Mouse (Mus musculus) MEL (cell line): ENCODE results near the gene Pard3. TPM values are rescaled to one million over a fixed set of nuclear protein-coding genes. Genes with fewer than 3 reads are reported as not detected.

Experiments
- DNase-seq: peaks from one replicate; pipeline ENCODE4 v3.0.0; 2011; ENCODE audit warnings: low read depth, low spot score
- H3K27ac ChIP-seq: 2 replicates; pipeline ENCODE4 v1.5.1; 2012; ENCODE audit warnings: low read depth, mild to moderate bottlenecking, control low read depth, low read length, moderate library complexity; ENCODE audit not compliant: control insufficient read depth
- H3K27me3 ChIP-seq, 2 experiments: fragments of 150-350 bp in 1 of 2; sonication (generic) in 1 of 2; 2 replicates each; pipeline ENCODE4 v1.6.1; 2012; ENCODE audit warnings: low read length in 2 of 2, mild to moderate bottlenecking in 2 of 2, improper control_type of control experiment in 1 of 2, moderate library complexity in 1 of 2; ENCODE audit not compliant: insufficient read depth in 2 of 2, control insufficient read depth in 1 of 2
- H3K36me3 ChIP-seq, 2 experiments: 2 replicates each; pipeline ENCODE4 v1.6.1; 2012 to 2014; ENCODE audit warnings: low read length in 2 of 2, improper control_type of control experiment in 1 of 2, inconsistent platforms in 1 of 2, mild to moderate bottlenecking in 1 of 2; ENCODE audit not compliant: insufficient read depth in 2 of 2, control insufficient read depth in 1 of 2
- H3K4me1 ChIP-seq, 2 experiments: fragments of 150-350 bp in 1 of 2; sonication (generic) in 1 of 2; 2 replicates each; pipeline ENCODE4 v1.6.1; 2012; ENCODE audit warnings: low read length in 2 of 2, improper control_type of control experiment in 1 of 2, mild to moderate bottlenecking in 1 of 2; ENCODE audit not compliant: insufficient read depth in 2 of 2, control insufficient read depth in 1 of 2
- H3K4me3 ChIP-seq, 2 experiments: fragments of 150-350 bp in 1 of 2; sonication (generic) in 1 of 2; 2 replicates each; pipeline ENCODE4 v1.5.1; 2012; ENCODE audit warnings: low read depth in 2 of 2, low read length in 2 of 2, mild to moderate bottlenecking in 2 of 2, moderate library complexity in 2 of 2, control low read depth in 1 of 2, improper control_type of control experiment in 1 of 2; ENCODE audit not compliant: control insufficient read depth in 1 of 2, insufficient read depth in 1 of 2
- H3K79me2 ChIP-seq: 2 replicates; pipeline ENCODE4 v1.6.1; 2012; ENCODE audit warnings: mild to moderate bottlenecking, low read length, moderate library complexity; ENCODE audit not compliant: control insufficient read depth, poor library complexity, insufficient read depth
- H3K9ac ChIP-seq: 2 replicates; pipeline ENCODE4 v1.6.1; 2012; ENCODE audit warnings: low read depth, mild to moderate bottlenecking, control low read depth, low read length, moderate library complexity; ENCODE audit not compliant: control insufficient read depth, poor library complexity, severe bottlenecking
- H3K9me3 ChIP-seq: fragments of 150-350 bp; sonication (generic); replicated peaks from 2 replicates; pipeline ENCODE4 v1.6.1; 2012; ENCODE audit warnings: mild to moderate bottlenecking, low read length, improper control_type of control experiment, moderate library complexity; ENCODE audit not compliant: insufficient read depth
- BHLHE40 ChIP-seq: IDR thresholded peaks from 2 replicates; pipeline ENCODE4 v1.6.1; 2012; ENCODE audit warnings: low read depth, mild to moderate bottlenecking, inconsistent platforms, low read length, improper control_type of control experiment, borderline replicate concordance
- CHD2 ChIP-seq: IDR thresholded peaks from 2 replicates; pipeline ENCODE4 v1.6.1; 2011; ENCODE audit warnings: low read length, improper control_type of control experiment
- CTCF ChIP-seq, 3 experiments: IDR thresholded peaks in 2 of 3; conservative IDR thresholded peaks in 1 of 3; 2 replicates each; pipeline ENCODE4 v1.5.1; 2011 to 2012; ENCODE audit warnings: low read length in 3 of 3, low read depth in 2 of 3, mild to moderate bottlenecking in 2 of 3, improper control_type of control experiment in 1 of 3, inconsistent platforms in 1 of 3, mixed read lengths in 1 of 3, moderate library complexity in 1 of 3; ENCODE audit not compliant: control insufficient read depth in 1 of 3, insufficient read depth in 1 of 3, poor library complexity in 1 of 3, severe bottlenecking in 1 of 3
- E2F4 ChIP-seq: IDR thresholded peaks from 2 replicates; pipeline ENCODE4 v1.6.1; 2011; ENCODE audit warnings: low read depth, low read length, improper control_type of control experiment, borderline replicate concordance
- ELF1 ChIP-seq: IDR thresholded peaks from 2 replicates; pipeline ENCODE4 v1.6.1; 2014; ENCODE audit warnings: low read depth, mild to moderate bottlenecking, inconsistent platforms, low read length, improper control_type of control experiment, moderate library complexity
- ETS1 ChIP-seq: IDR thresholded peaks from 2 replicates; pipeline ENCODE4 v1.6.1; 2012; ENCODE audit warnings: low read depth, mild to moderate bottlenecking, inconsistent platforms, low read length, improper control_type of control experiment, moderate library complexity
- GABPA ChIP-seq: IDR thresholded peaks from 2 replicates; pipeline ENCODE4 v1.6.1; 2012; ENCODE audit warnings: low read depth, mild to moderate bottlenecking, inconsistent platforms, low read length, improper control_type of control experiment, moderate library complexity
- HCFC1 ChIP-seq: IDR thresholded peaks from 2 replicates; pipeline ENCODE4 v1.6.1; 2012; ENCODE audit warnings: low read depth, mild to moderate bottlenecking, inconsistent platforms, low read length, improper control_type of control experiment, moderate library complexity
- JUND ChIP-seq: IDR thresholded peaks from 2 replicates; pipeline ENCODE4 v1.6.1; 2011; ENCODE audit warnings: low read depth, mild to moderate bottlenecking, improper control_type of control experiment, low read length
- MAFK ChIP-seq: IDR thresholded peaks from 2 replicates; pipeline ENCODE4 v1.6.1; 2011; ENCODE audit warnings: low read depth, mild to moderate bottlenecking, low read length, improper control_type of control experiment, borderline replicate concordance
- MEF2A ChIP-seq: IDR thresholded peaks from 2 replicates; pipeline ENCODE4 v1.6.1; 2014; ENCODE audit warnings: low read depth, mild to moderate bottlenecking, inconsistent platforms, low read length, improper control_type of control experiment; ENCODE audit not compliant: poor library complexity, insufficient replicate concordance, severe bottlenecking; ENCODE audit errors: extremely low read depth
- MYB ChIP-seq: IDR thresholded peaks from 2 replicates; pipeline ENCODE4 v1.6.1; 2011; ENCODE audit warnings: mild to moderate bottlenecking, low read depth, low read length, improper control_type of control experiment
- NELFE ChIP-seq: IDR thresholded peaks from 2 replicates; pipeline ENCODE4 v1.6.1; 2011; ENCODE audit warnings: low read depth, low read length, improper control_type of control experiment
- NRF1 ChIP-seq: IDR thresholded peaks from 2 replicates; pipeline ENCODE4 v1.6.1; 2014; ENCODE audit warnings: low read depth, mild to moderate bottlenecking, inconsistent platforms, low read length, improper control_type of control experiment, moderate library complexity; ENCODE audit not compliant: poor library complexity, insufficient read depth, severe bottlenecking
- POLR2AphosphoS2 ChIP-seq: IDR thresholded peaks from 2 replicates; pipeline ENCODE4 v1.6.1; 2011; ENCODE audit warnings: low read length, improper control_type of control experiment
- RAD21 ChIP-seq: IDR thresholded peaks from 2 replicates; pipeline ENCODE4 v1.6.1; 2011; ENCODE audit warnings: mild to moderate bottlenecking, low read depth, low read length, improper control_type of control experiment
- RCOR1 ChIP-seq: IDR thresholded peaks from 2 replicates; pipeline ENCODE4 v1.6.1; 2012; ENCODE audit warnings: low read depth, mild to moderate bottlenecking, inconsistent platforms, low read length, improper control_type of control experiment
- SIN3A ChIP-seq: IDR thresholded peaks from 2 replicates; pipeline ENCODE4 v1.6.1; 2012; ENCODE audit warnings: low read length, improper control_type of control experiment, inconsistent platforms
- TCF12 ChIP-seq: IDR thresholded peaks from 2 replicates; pipeline ENCODE4 v1.6.1; 2014; ENCODE audit warnings: low read depth, mild to moderate bottlenecking, inconsistent platforms, low read length, improper control_type of control experiment, moderate library complexity
- ZKSCAN1 ChIP-seq: IDR thresholded peaks from 2 replicates; pipeline ENCODE4 v1.6.1; 2012; ENCODE audit warnings: low read depth, mild to moderate bottlenecking, inconsistent platforms, low read length, improper control_type of control experiment, moderate library complexity
- ZNF384 ChIP-seq: IDR thresholded peaks from 2 replicates; pipeline ENCODE4 v1.6.1; 2012; ENCODE audit warnings: low read depth, mild to moderate bottlenecking, inconsistent platforms, low read length, improper control_type of control experiment
- polyA plus RNA-seq, 2 experiments: library from polyadenylated mRNA; stranded (reverse) in 1 of 2; unstranded in 1 of 2; fragments of >175 nt in 1 of 2; fragments of >200 nt in 1 of 2; gene quantifications; 2 replicates each; pipeline versions ENCODE4 v1.2.1 to v1.2.4; 2012; ENCODE audit warnings: low replicate concordance in 2 of 2, low read depth in 1 of 2; ENCODE audit not compliant: insufficient read length in 2 of 2, insufficient read depth in 1 of 2, missing spikeins in 1 of 2
- total RNA-seq: library from RNA; depleted of rRNA; stranded (reverse); fragments of 300-350 nt; gene quantifications from 2 replicates; pipeline ENCODE4 v1.2.3, GENCODE M21; 2012

Gene Pard3
- total and polyA plus RNA-seq, 3 experiments = not detected

- Histone ChIP-seq H3K4me1 (no peaks in the 10 kb centered on the region), H3K9ac (no peak overlapping the region), H3K27me3 (no peaks in the 10 kb centered on the region; a peak in 1 of 4 replicates), H3K9me3 (no peaks in the 10 kb centered on the region), H3K27ac (no peak overlapping the region), H3K4me3 (no peak overlapping the region), H3K79me2 (no peaks in the 10 kb centered on the region), H3K36me3 (no peaks in the 10 kb centered on the region)
- DNase-seq = no peak
- TF ChIP-seq RCOR1 (no peak), GABPA (no peak), SIN3A (no peak), ELF1 (no peak), ZKSCAN1 (no peak)
Observed at GRCm38 (mm10) chr8:127439392-127440160, 375.9 kb downstream of the Pard3 start.

- Histone ChIP-seq H3K4me3 (no peak overlapping the region), H3K27ac (no peak overlapping the region), H3K9me3 (no peaks in the 10 kb centered on the region), H3K36me3 (no peaks in the 10 kb centered on the region), H3K79me2 (no peaks in the 10 kb centered on the region), H3K27me3 (no peaks in the 10 kb centered on the region; a peak in 1 of 4 replicates), H3K4me1 (no peaks in the 10 kb centered on the region), H3K9ac (no peak overlapping the region)
- DNase-seq = no peak
- TF ChIP-seq E2F4 (no peak), CTCF (IDR thresholded peaks at IDR 0.05 in 2 of 3, conservative IDR thresholded peaks at IDR 0.05 in 1 of 3; ENCODE audit: control insufficient read depth in 1 of 3, insufficient read depth in 1 of 3, low read depth in 2 of 3, low read length in 3 of 3, poor library complexity in 1 of 3, severe bottlenecking in 1 of 3) (no peak), HCFC1 (no peak), BHLHE40 (no peak), MEF2A (no peak), ZNF384 (no peak), ELF1 (no peak), POLR2AphosphoS2 (no peak), GABPA (no peak), TCF12 (no peak), RAD21 (no peak), JUND (no peak), RCOR1 (no peak), SIN3A (no peak), MYB (no peak), MAFK (no peak), CHD2 (no peak), NELFE (no peak), ETS1 (no peak), NRF1 (no peak)
Observed at GRCm38 (mm10) chr8:127440161-127440833, 376.6 kb downstream of the Pard3 start.
